Mouse (Mus musculus) midbrain, embryonic 16.5 days (tissue): ENCODE measurements around the gene 4930442H23Rik. TPM values are rescaled to one million over a fixed set of nuclear protein-coding genes. Genes with fewer than 3 reads are reported as not detected.
A peak's percentile ranks its signal among the peaks of the same experiment; 100 is the strongest.

ENCODE experiments used
- ATAC-seq: fragments of 200-750 bp; cut with Nextera tagmentation; 2 replicates; pipeline ENCODE4 v1.8.0; 2017; ENCODE audit warnings: moderate TSS enrichment
- H3K27ac ChIP-seq: fragments of 300-500 bp; sonication (generic); 2 replicates; pipeline ENCODE4 v1.5.1; 2014; ENCODE audit warnings: mild to moderate bottlenecking, low read length, mixed read lengths
- H3K27me3 ChIP-seq: fragments of 300-500 bp; sonication (generic); 2 replicates; pipeline ENCODE4 v1.6.1; 2014; ENCODE audit warnings: low read depth, low read length, mixed read lengths; ENCODE audit not compliant: control insufficient read depth, insufficient read depth
- H3K36me3 ChIP-seq: fragments of 300-500 bp; sonication (generic); 2 replicates; pipeline ENCODE4 v1.6.1; 2014; ENCODE audit warnings: mild to moderate bottlenecking, low read length, moderate library complexity, mixed read lengths; ENCODE audit not compliant: control insufficient read depth, insufficient read depth
- H3K4me1 ChIP-seq: fragments of 300-500 bp; sonication (generic); 2 replicates; pipeline ENCODE4 v1.6.1; 2014; ENCODE audit warnings: mild to moderate bottlenecking, low read length, mixed read lengths; ENCODE audit not compliant: control insufficient read depth, insufficient read depth
- H3K4me2 ChIP-seq: fragments of 300-500 bp; sonication (generic); 2 replicates; pipeline ENCODE4 v1.6.1; 2014; ENCODE audit warnings: mild to moderate bottlenecking, low read length, mixed read lengths
- H3K4me3 ChIP-seq: fragments of 300-500 bp; sonication (generic); 2 replicates; pipeline ENCODE4 v1.5.1; 2014; ENCODE audit warnings: low read depth, mild to moderate bottlenecking, low read length, moderate library complexity, mixed read lengths
- H3K9ac ChIP-seq: fragments of 300-500 bp; sonication (generic); 2 replicates; pipeline ENCODE4 v1.6.1; 2014; ENCODE audit warnings: low read depth, low read length, mixed read lengths
- H3K9me3 ChIP-seq: fragments of 300-500 bp; sonication (generic); replicated peaks from 2 replicates; pipeline ENCODE4 v1.6.1; 2014; ENCODE audit warnings: mild to moderate bottlenecking, low read length, mixed read lengths; ENCODE audit not compliant: control insufficient read depth, poor library complexity, severe bottlenecking
- WGBS: fragments of 180-500 bp; shearing (Covaris S2); extraction: QIAGEN DNeasy Blood & Tissue Kit; methylation state at CpG from one replicate; pipeline ENCODE4 v1.1.7; 2014; 5-methylcytosine and 5-hydroxymethylcytosine counted together
- polyA plus RNA-seq: library from polyadenylated mRNA; unstranded; fragments of >200 nt; fragmentation: Nextera tagmentation; extraction: Ambion mirVana; gene quantifications from 2 replicates; pipeline ENCODE4 v1.2.1, GENCODE M21; 2015

The 4930442H23Rik gene
- polyA plus RNA-seq, 1 experiment from 2014 or later: not detected

DNA sequence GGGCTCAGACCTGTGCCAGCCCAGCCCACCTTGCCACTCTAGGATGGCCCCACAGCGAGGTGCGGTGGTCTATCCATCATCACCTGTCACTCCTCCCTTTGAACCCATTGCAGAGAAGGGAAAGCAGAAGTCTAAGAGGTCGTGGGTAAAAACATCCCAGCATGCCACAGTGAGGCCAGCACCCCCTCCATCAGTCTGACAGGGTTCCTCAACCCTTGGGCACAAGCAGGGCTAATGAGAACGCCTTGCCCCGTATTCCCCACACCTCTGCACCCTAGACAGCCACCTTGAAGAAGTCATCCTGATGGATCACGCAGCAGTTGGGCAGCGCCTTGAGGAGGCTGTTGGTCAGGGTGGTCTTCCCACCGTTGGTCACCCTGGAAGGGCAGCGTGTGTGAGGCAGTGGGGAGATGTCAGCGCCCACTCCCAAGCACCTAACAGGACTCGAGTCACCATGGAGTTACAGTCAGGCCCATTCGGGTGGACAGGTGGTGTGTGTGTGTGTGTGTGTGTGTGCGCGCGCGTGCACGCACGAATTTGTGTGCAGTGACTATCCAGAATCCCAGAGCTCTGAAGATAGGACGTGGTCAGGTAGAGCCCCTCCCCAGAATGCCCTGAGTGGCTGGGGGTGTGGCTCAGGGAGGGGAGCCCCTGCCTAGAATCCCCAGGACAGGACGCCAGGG is 17.1 kb upstream of the 4930442H23Rik start:
- Histone ChIP-seq H3K4me3 (no peak overlapping the region), H3K9ac (no peak overlapping the region), H3K4me1 (no peaks in the 10 kb centered on the region), H3K27me3 (peaks cover 11% of the 10 kb centered on the region), H3K9me3 (no peaks in the 10 kb centered on the region), H3K27ac (no peak overlapping the region), H3K36me3 (peaks cover 6% of the 10 kb centered on the region; the same call in 1 of the 2 replicates), H3K4me2 (no peak overlapping the region)
- no peak for ATAC-seq
- 80% methylated on average over 20 of the region's 20 CpGs for WGBS

DNA sequence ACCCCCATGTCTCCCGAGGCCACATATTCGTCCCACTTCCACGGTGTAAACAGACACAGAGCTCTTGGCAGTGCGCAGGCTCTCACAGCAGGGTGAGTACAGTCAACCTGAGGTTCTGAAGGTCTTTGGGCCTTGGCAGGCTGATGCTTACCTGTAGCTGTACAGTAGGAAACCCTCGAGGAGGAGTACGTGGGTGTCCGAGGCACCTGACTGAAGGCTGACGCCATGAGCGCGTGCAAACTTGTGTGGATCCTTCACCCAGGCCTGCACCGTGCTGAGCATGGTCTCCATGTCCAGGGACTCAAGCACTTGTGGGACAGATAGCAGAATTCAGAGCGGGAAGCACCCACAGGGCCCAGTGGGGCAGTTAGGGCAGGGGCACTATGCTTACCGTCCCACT is 16.5 kb upstream of the 4930442H23Rik start:
- H3K4me3 ChIP-seq: no peak overlapping the region
- no peaks in the 10 kb centered on the region for H3K4me1 ChIP-seq
- ATAC-seq: no peak
- H3K36me3 ChIP-seq: peaks cover 5% of the 10 kb centered on the region; the same call in 1 of the 2 replicates
- H3K4me2 ChIP-seq: no peak overlapping the region
- H3K9me3 ChIP-seq: no peaks in the 10 kb centered on the region
- no peak overlapping the region for H3K27ac ChIP-seq
- 83% methylated on average over 13 of the region's 13 CpGs for WGBS
- peaks cover 16% of the 10 kb centered on the region for H3K27me3 ChIP-seq
- no peak overlapping the region for H3K9ac ChIP-seq

DNA sequence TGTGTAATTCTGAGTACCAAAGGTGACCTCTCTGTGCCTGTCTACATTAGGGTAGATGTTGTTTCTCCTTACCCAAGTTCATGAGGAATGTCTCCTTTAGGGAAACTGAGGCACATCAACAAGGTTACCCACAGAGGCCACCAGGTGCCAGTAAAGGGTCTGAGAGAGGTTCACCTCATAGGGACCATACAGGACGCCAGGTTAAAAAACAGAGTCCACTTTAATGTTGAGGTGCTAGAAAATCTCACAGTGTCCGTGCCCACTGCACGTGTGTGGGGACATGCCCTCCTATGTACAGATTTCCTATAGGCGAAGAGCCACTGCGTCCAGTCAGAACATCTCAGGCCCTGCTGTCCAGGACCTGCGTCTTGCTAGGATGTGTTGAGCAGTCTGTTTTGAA is 15.3 kb upstream of the 4930442H23Rik start:
- Histone ChIP-seq H3K9ac (no peak overlapping the region), H3K27me3 (peaks cover 22% of the 10 kb centered on the region), H3K36me3 (no peaks in the 10 kb centered on the region), H3K4me3 (no peak overlapping the region), H3K4me1 (peaks cover 4% of the 10 kb centered on the region), H3K4me2 (no peak overlapping the region), H3K27ac (no peak overlapping the region), H3K9me3 (no peaks in the 10 kb centered on the region)
- ATAC-seq: no peak
- WGBS: 78% methylated on average over 6 of the region's 6 CpGs

DNA sequence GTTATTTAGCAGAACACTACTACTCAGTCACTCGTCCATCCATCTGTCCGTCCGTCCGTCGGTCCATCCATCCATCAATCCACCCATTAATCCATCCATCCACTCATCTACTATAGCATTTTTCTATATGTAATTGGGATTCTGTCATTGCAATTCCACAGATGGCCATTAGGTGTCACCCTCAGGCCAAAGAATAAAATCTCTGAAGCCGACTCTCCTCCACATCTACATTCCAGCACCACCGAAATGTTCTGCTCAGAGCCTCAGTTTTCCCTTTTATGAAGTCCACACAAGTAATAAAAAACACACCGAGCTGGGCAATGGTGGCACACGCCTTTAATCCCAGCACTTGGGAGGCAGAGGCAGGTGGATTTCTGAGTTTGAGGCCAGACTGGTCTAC is 14.6 kb upstream of the 4930442H23Rik start:
- Histone ChIP-seq H3K27me3 (peaks cover 22% of the 10 kb centered on the region), H3K9ac (no peak overlapping the region), H3K27ac (no peak overlapping the region), H3K36me3 (no peaks in the 10 kb centered on the region), H3K9me3 (no peaks in the 10 kb centered on the region), H3K4me1 (peaks cover 10% of the 10 kb centered on the region), H3K4me3 (no peak overlapping the region), H3K4me2 (no peak overlapping the region)
- WGBS: 2% methylated on average over 9 of the region's 9 CpGs
- no peak for ATAC-seq

DNA sequence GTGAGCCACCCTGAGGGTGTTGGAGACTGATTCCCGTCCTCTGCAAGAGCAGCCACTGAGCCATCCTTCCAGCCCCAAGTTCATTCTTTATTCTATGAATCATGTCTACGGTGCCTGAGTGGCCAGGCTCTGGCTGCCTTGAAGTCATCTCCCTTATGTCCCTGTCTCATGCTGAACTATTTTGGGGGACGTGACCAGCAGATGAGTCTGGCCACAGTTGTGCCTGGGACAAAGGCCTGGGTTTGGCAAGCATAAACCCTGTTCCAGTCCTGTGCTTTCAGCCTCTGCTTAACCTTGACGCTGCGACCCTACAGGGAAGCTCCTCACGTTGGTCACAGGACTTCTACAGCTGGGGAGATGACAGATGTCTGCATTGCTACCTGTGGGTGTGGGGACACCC is 13.7 kb upstream of the 4930442H23Rik start:
- no peak overlapping the region for H3K4me2 ChIP-seq
- H3K4me3 ChIP-seq: no peak overlapping the region
- no peak for ATAC-seq
- H3K4me1 ChIP-seq: peaks cover 13% of the 10 kb centered on the region
- no peak overlapping the region for H3K27ac ChIP-seq
- 57% methylated on average over 6 of the region's 6 CpGs for WGBS
- H3K27me3 ChIP-seq: peaks cover 22% of the 10 kb centered on the region
- no peaks in the 10 kb centered on the region for H3K36me3 ChIP-seq
- H3K9me3 ChIP-seq: no peaks in the 10 kb centered on the region
- H3K9ac ChIP-seq: no peak overlapping the region

DNA sequence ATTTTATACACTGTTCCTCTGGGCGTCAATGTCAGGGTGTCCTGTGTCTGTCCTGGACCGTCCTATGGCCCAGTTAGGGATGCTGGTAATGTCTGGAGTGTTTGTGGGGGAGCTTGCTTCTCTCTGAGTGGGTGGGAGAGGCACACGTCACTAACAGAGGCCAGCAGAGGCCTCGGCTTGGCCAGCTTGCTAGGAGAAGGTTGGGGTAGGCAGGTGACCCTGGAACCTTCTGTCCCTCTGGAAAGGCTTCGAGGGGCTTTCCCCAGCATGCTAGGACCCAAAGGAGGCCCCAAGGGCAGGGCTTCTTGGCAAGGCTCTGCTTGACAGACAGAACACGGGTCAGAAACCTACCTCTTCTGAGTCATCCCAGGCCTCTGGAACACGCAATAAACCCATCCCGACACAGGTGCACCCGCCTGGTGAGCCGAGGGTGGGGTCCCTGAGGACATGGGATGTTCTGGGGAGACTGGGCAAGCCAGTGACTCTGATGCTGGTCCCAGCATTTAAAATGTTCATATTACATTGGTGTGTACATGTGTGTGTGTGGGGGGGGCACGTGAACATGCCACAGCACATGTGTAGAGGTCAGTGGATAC is 12.9 kb upstream of the 4930442H23Rik start:
- Histone ChIP-seq H3K27me3 (peaks cover 22% of the 10 kb centered on the region), H3K4me1 (peaks cover 19% of the 10 kb centered on the region), H3K27ac (no peak overlapping the region), H3K9ac (no peak overlapping the region), H3K4me2 (no peak overlapping the region), H3K4me3 (no peak overlapping the region), H3K9me3 (no peaks in the 10 kb centered on the region), H3K36me3 (no peaks in the 10 kb centered on the region)
- 69% methylated on average over 11 of the region's 11 CpGs for WGBS
- no peak for ATAC-seq

DNA sequence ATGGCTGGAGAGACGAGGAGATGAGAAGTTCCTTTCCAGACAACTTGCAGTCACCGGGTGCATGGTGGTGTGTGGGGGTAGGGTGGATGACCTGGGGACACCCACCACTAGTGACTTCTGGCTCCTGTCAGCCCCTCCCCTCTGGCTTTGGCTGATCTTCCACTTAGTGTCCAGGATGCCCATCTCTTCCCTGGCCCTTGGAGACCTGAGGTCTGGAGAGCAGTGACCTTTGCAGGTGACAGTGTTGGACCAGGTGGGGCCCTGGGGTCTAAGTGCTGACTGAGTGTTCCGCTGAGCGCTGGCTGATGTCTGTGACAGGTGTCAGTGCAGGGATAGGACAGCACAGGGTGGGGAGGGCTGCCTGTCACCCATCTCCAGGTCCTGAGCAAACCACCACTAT is 11.7 kb upstream of the 4930442H23Rik start:
- Histone ChIP-seq H3K4me2 (no peak overlapping the region), H3K27ac (no peak overlapping the region), H3K9ac (no peak overlapping the region), H3K27me3 (peaks cover 22% of the 10 kb centered on the region), H3K36me3 (peaks cover 6% of the 10 kb centered on the region), H3K4me3 (no peak overlapping the region), H3K9me3 (no peaks in the 10 kb centered on the region), H3K4me1 (peaks cover 21% of the 10 kb centered on the region)
- 69% methylated on average over 4 of the region's 4 CpGs for WGBS
- ATAC-seq: no peak

DNA sequence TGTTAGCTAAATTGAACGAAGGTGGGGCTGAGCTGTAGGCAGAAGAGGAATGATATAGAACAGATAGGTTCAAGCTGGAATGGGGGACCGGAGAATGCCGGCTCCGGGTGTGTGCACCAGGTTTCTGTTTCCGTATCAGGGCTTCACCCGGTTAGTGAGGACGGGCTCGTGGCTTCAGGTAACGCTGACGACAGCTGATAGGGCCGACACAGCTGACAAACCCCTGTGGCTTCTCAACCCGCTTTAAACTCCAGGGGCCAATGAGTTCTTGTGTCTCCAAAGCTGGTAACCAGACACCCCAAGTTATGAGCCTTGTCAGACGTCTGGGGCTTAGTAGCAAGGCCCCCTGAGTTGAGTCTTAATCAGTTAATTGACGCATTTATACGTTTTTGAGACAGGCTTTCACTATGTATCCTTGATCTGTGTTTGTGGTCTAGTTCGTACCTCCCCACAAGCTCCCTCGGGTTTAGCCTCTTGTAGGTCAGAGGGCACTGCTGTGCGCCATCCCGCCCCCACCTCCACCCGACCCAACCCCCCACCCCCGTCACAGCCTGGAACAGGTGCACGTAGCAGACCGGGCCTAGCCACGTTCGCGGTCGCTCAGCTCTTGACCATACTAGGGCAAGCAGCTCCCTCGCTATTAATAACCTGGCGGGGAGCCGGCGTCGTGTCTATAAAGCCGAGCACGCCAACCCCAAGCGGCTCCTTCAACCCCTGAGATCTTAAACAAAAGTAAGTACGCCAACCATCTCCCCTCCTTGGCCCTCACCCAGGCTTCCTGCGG is 10.5 kb upstream of the 4930442H23Rik start:
- 13% methylated on average over 36 of the region's 37 CpGs for WGBS
- Histone ChIP-seq H3K4me3 (no peak overlapping the region), H3K4me1 (peaks cover 21% of the 10 kb centered on the region), H3K9ac (peak overlapping the region; percentile 21; the same call in 1 of the 2 replicates), H3K4me2 (no peak overlapping the region), H3K27ac (no peak overlapping the region), H3K27me3 (peaks cover 22% of the 10 kb centered on the region), H3K9me3 (no peaks in the 10 kb centered on the region), H3K36me3 (peaks cover 12% of the 10 kb centered on the region)
- ATAC-seq: no peak
